Mouse (Mus musculus) G1E (cell line): ENCODE measurements around the gene C1qa. TPM values are rescaled to one million over a fixed set of nuclear protein-coding genes. Genes with fewer than 3 reads are reported as not detected.

Experiments used
- ATAC-seq: 2 replicates; pipeline ENCODE4 v1.8.0; 2016; ENCODE audit warnings: mild to moderate bottlenecking; ENCODE audit not compliant: insufficient number of reproducible peaks, poor library complexity, low FRiP score, severe bottlenecking; ENCODE audit errors: extremely low read depth
- DNase-seq: peaks from one replicate; pipeline ENCODE4 v3.0.0; 2012; ENCODE audit warnings: low spot score
- H3K27me3 ChIP-seq: 2 replicates; pipeline ENCODE4 v1.6.1; 2012; ENCODE audit warnings: mild to moderate bottlenecking, low read length, inconsistent platforms; ENCODE audit not compliant: insufficient read depth
- H3K36me3 ChIP-seq: replicated peaks from 2 replicates; pipeline ENCODE3; 2012; ENCODE audit warnings: mild to moderate bottlenecking, inconsistent platforms
- H3K4me1 ChIP-seq: 2 replicates; pipeline ENCODE4 v1.6.1; 2012; ENCODE audit warnings: low read depth, low read length, inconsistent platforms, mixed read lengths; ENCODE audit not compliant: insufficient read depth
- H3K4me3 ChIP-seq: 2 replicates; pipeline ENCODE4 v1.5.1; 2012; ENCODE audit warnings: low read depth, mild to moderate bottlenecking, inconsistent platforms, low read length, moderate library complexity, mixed read lengths
- H3K9me3 ChIP-seq: replicated peaks from 2 replicates; pipeline ENCODE4 v1.6.1; 2012; ENCODE audit warnings: inconsistent platforms
- CTCF ChIP-seq: IDR thresholded peaks from 2 replicates; pipeline ENCODE4 v1.5.1; 2012; ENCODE audit warnings: low read depth, low read length, inconsistent platforms, mixed read lengths
- GATA1 ChIP-seq: IDR thresholded peaks from 2 replicates; pipeline ENCODE4 v1.6.1; 2012; ENCODE audit warnings: borderline replicate concordance, low read length, inconsistent platforms, mixed read lengths
- GATA2 ChIP-seq: IDR thresholded peaks from 2 replicates; pipeline ENCODE4 v1.6.1; 2012; ENCODE audit warnings: low read depth, low read length, inconsistent platforms, borderline replicate concordance
- POLR2AphosphoS5 ChIP-seq: IDR thresholded peaks from 2 replicates; pipeline ENCODE4 v1.6.1; 2012; ENCODE audit warnings: low read depth, low read length, inconsistent platforms; ENCODE audit not compliant: insufficient replicate concordance
- TAL1 ChIP-seq: conservative IDR thresholded peaks from 2 replicates; pipeline ENCODE4 v1.6.1; 2012; ENCODE audit warnings: low read depth, low read length, inconsistent platforms, mixed read lengths
- polyA plus RNA-seq: library from polyadenylated mRNA; stranded (reverse); fragments of >175 nt; gene quantifications from 2 replicates; pipeline ENCODE4 v1.2.3, GENCODE M21; 2012
- total RNA-seq, 2 experiments: library from RNA; stranded (forward) in 1 of 2; stranded (reverse) in 1 of 2; fragments of 200-1000 nt in 1 of 2; fragments of >200 nt in 1 of 2; fragmentation: Nextera tagmentation in 1 of 2; gene quantifications; 2 replicates each; pipeline ENCODE4 v1.2.3; 2014 to 2017

C1qa gene
- total and polyA plus RNA-seq, 3 experiments = 7.4 TPM; not detected in 2

DNA sequence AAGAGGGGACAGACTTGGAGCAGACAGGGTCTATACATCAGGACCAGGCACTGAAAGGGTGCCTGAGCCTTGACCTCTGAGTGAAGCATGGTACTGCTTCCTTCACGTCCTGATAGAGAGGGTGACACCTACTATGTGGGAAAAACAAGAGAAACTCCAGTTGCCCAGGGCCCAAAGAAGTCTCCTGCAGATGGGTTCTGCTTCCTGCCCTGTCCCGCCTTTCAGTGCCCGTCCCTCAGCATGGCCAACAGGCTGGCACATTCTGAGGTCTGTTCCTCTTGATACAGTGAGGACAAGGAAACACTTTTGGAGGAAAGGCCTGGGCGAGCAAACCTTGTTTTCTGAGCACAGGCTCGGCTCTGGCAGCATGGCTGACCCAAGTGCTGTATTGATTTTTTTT, 10.9 kb downstream of the C1qa start:
- Histone ChIP-seq H3K4me1 (no peaks in the 10 kb centered on the region), H3K9me3 (no peaks in the 10 kb centered on the region), H3K36me3 (no peaks in the 10 kb centered on the region), H3K4me3 (no peak overlapping the region), H3K27me3 (peaks cover 8% of the 10 kb centered on the region; the same call in 1 of the 2 replicates)
- ATAC-seq = no peak
- no peak for TF ChIP-seq TAL1
- TF ChIP-seq GATA2 = no peak
- TF ChIP-seq POLR2AphosphoS5 = no peak
- TF ChIP-seq CTCF = no peak
- TF ChIP-seq GATA1 = no peak
- DNase-seq = no peak

DNA sequence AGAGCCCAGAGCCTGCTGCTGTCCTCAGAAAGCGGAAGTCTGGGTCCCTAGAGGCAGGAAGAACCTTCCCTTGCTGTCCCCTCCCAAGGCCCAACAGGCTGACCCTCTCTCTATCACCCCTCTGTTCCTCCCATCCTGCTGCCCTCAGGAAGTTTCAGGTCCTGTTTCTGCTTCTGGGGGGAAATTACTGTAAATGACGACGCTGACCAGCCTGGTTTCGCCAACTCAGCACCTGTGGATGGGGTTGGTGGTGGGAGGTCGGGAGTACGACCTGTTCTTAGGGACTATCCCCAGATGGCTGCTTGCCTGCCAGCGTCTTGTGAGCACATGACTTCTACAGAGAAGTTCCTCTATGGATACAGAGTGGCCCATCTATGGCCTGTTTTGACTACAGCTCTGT, 12.5 kb downstream of the C1qa start, which contains the start of gene C1qb:
Gene C1qb (minus strand): TSS at position 87 of the 400 bp plus-strand sequence.
- Histone ChIP-seq H3K36me3 (no peaks in the 10 kb centered on the region), H3K9me3 (no peaks in the 10 kb centered on the region), H3K27me3 (peaks cover 4% of the 10 kb centered on the region; the same call in 1 of the 2 replicates), H3K4me3 (no peak within 1 kb of the TSS), H3K4me1 (no peaks in the 10 kb centered on the region)
- DNase-seq (no peak), ATAC-seq (no peak)
- no peak for TF ChIP-seq GATA1
- TF ChIP-seq POLR2AphosphoS5 = no peak
- no peak for TF ChIP-seq GATA2
- no peak for TF ChIP-seq CTCF
- TF ChIP-seq TAL1 = no peak

DNA sequence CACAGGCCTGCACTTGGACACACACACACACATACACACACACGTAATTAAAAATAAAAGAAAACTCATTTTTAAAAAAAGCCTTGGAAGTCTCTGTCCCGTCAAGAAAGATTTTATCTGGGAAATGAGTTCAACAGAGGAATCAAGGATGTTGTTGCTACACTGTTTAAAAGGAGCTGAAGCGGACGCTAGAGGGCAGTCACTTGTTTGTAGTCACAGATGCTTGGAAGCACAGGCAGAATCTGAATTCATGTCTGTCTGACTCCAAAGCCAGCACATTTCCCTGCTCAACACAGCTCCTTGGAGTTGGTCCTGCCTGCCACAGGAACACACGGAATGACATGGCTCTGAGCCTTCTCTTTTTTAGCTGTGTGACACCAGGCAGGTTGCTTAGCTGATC, 20.0 kb downstream of the C1qa start:
- Histone ChIP-seq H3K36me3 (no peaks in the 10 kb centered on the region), H3K4me1 (no peaks in the 10 kb centered on the region), H3K9me3 (no peaks in the 10 kb centered on the region), H3K4me3 (no peak overlapping the region), H3K27me3 (no peaks in the 10 kb centered on the region)
- ATAC-seq (no peak), DNase-seq (no peak)
- no peak for TF ChIP-seq POLR2AphosphoS5
- TF ChIP-seq GATA1 = no peak
- no peak for TF ChIP-seq TAL1
- no peak for TF ChIP-seq CTCF
- no peak for TF ChIP-seq GATA2

DNA sequence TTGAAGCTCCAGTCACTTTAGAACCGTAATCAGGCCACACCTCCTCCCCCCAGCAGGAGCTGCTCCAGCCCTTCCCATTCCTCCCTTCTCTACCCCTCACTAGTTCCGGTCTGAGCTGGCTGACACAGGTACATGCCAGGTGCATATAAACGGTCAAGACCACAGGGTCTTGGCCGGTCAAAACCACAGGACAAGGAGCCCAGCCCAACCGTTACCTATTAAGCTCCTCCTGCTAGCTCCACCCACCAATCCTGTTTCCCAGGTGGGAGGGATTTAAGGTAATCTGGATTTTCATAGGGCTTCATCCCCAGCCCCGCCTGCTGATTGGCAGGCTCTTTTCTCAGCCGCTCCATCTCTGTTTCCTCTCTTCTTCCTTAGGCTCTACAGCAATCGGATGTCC, 20.4 kb downstream of the C1qa start:
- TF ChIP-seq TAL1 (no peak), GATA2 (no peak), CTCF (no peak)
- no peaks in the 10 kb centered on the region for H3K9me3 ChIP-seq
- H3K4me1 ChIP-seq = no peaks in the 10 kb centered on the region
- ATAC-seq (no peak), DNase-seq (no peak)
- H3K4me3 ChIP-seq = no peak overlapping the region
- H3K27me3 ChIP-seq = no peaks in the 10 kb centered on the region
- no peaks in the 10 kb centered on the region for H3K36me3 ChIP-seq

DNA sequence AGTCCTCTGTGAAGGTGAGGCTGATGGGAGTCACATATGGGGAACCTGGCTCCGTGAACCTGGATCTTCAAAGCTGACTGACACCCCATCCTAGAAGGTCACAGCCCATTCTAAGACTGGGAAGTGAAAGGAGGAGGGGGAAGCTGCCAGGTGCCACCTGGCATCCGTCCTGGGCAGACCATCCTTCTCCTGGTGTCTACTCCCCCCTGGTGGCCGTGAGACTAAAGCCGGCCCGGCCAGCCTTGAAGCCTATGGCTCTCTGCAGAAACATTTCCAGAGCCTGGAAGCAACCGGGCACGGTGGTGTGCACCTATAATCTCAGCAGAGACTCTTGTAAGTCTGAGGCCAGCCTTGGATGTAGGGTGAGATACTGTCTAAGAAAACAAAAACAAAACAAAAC, 21.6 kb downstream of the C1qa start:
- TF ChIP-seq POLR2AphosphoS5 (no peak), GATA2 (no peak), GATA1 (no peak), CTCF (no peak), TAL1 (no peak)
- DNase-seq = no peak
- Histone ChIP-seq H3K4me3 (no peak overlapping the region), H3K9me3 (no peaks in the 10 kb centered on the region), H3K4me1 (no peaks in the 10 kb centered on the region), H3K27me3 (no peaks in the 10 kb centered on the region), H3K36me3 (no peaks in the 10 kb centered on the region)
- no peak for ATAC-seq

DNA sequence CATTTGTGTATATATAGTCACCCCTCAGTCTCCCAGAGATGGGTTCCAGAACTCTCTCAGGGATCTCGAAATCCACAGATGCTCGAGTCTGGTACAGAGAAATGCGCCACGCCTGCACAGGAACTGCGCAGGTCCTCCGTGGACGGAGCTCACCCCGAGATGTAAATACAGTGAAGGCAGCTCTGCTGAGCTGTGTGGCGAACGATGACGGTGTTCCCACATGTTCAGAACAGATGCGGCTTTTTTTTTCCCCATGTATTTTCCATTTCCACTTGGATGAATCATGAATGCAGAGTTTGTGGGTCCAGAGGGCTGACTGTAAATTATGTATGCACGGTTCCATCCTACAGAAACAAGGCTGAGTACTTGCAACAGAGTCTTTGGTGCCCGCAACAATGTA, 23.6 kb downstream of the C1qa start:
- TF ChIP-seq CTCF (no peak), GATA2 (no peak)
- ATAC-seq = no peak

DNA sequence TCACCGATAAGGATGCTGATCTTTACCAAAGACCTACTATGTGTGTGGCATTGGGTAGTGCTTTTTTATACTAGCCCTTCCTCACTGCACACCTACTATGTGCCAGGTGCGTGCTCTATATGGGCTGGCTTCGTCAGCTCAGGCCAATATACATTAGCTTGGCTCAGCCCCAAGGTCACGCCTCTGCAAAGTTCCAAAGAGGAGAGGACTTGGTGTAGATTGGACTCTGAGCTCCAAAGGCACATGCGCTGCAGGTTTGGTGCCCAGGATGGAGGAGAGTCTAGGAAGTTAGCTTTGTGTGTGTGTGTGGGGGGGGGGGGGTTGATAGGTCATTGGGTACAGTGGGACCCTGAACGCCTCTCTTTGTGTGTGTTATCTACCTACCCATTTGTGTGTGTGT, 30.2 kb downstream of the C1qa start:
- ATAC-seq = no peak
- peaks cover 2% of the 10 kb centered on the region; the same call in 1 of the 2 replicates for H3K27me3 ChIP-seq
- no peak for TF ChIP-seq GATA1
- no peak for TF ChIP-seq TAL1
- no peak for TF ChIP-seq GATA2
- no peak for TF ChIP-seq CTCF
- no peak for TF ChIP-seq POLR2AphosphoS5
- no peak for DNase-seq
- peaks cover 4% of the 10 kb centered on the region for H3K9me3 ChIP-seq
- no peak overlapping the region for H3K4me3 ChIP-seq
- H3K36me3 ChIP-seq = no peaks in the 10 kb centered on the region
- H3K4me1 ChIP-seq = no peaks in the 10 kb centered on the region

More for the DNA sequence above, 23.6 kb downstream of the C1qa start:
- Histone ChIP-seq H3K4me1 (no peaks in the 10 kb centered on the region), H3K4me3 (no peak overlapping the region), H3K36me3 (no peaks in the 10 kb centered on the region), H3K27me3 (no peaks in the 10 kb centered on the region), H3K9me3 (no peaks in the 10 kb centered on the region)
- no peak for DNase-seq
